Mouse (Mus musculus) kidney, postnatal 0 days (tissue): ENCODE measurements around the gene Dnah11. TPM values are rescaled to one million over a fixed set of nuclear protein-coding genes. Genes with fewer than 3 reads are reported as not detected.
A peak's percentile ranks its signal among the peaks of the same experiment; 100 is the strongest.

Experiments
- ATAC-seq: fragments of 200-750 bp; cut with Nextera tagmentation; replicated peaks from 2 replicates; pipeline ENCODE4 v1.8.0; 2017; ENCODE audit warnings: low read depth, moderate number of reproducible peaks, moderate TSS enrichment, moderate library complexity; ENCODE audit not compliant: low FRiP score
- DNase-seq: peaks from one replicate; pipeline ENCODE4 v3.0.0-alpha.2; 2016; ENCODE audit warnings: low spot score
- H3K27ac ChIP-seq: fragments of 300-500 bp; sonication (generic); 2 replicates; pipeline ENCODE4 v1.5.1; 2014; ENCODE audit warnings: mild to moderate bottlenecking
- H3K27me3 ChIP-seq: fragments of 300-500 bp; sonication (generic); 2 replicates; pipeline ENCODE4 v1.6.1; 2014; ENCODE audit warnings: low read length, mixed read lengths; ENCODE audit not compliant: insufficient read depth
- H3K36me3 ChIP-seq: fragments of 300-500 bp; sonication (generic); 2 replicates; pipeline ENCODE4 v1.6.1; 2014; ENCODE audit warnings: low read length, mixed read lengths; ENCODE audit not compliant: insufficient read depth
- H3K4me1 ChIP-seq: fragments of 300-500 bp; sonication (generic); replicated peaks from 2 replicates; pipeline ENCODE4 v1.6.1; 2014; ENCODE audit warnings: antibody characterized with exemption, low read length, mixed read lengths; ENCODE audit not compliant: insufficient read depth
- H3K4me2 ChIP-seq: fragments of 300-500 bp; sonication (generic); 2 replicates; pipeline ENCODE4 v1.6.1; 2014; ENCODE audit warnings: mild to moderate bottlenecking, low read length, moderate library complexity, mixed read lengths
- H3K4me3 ChIP-seq: fragments of 300-500 bp; sonication (generic); replicated peaks from 2 replicates; pipeline ENCODE4 v1.5.1; 2014; ENCODE audit warnings: low read depth, low read length
- H3K9ac ChIP-seq: fragments of 300-500 bp; sonication (generic); 2 replicates; pipeline ENCODE4 v1.6.1; 2014; ENCODE audit warnings: low read depth, low read length
- H3K9me3 ChIP-seq: fragments of 300-500 bp; sonication (generic); replicated peaks from 2 replicates; pipeline ENCODE4 v1.6.1; 2016; ENCODE audit warnings: low read length, inconsistent platforms, mixed read lengths
- CTCF ChIP-seq: IDR thresholded peaks from 2 replicates; pipeline ENCODE4 v1.5.1; 2016; ENCODE audit warnings: antibody characterized with exemption, low read depth, mild to moderate bottlenecking, moderate library complexity
- WGBS: fragments of 180-500 bp; shearing (Covaris S2); extraction: QIAGEN DNeasy Blood & Tissue Kit; methylation state at CpG from one replicate; pipeline ENCODE4 v1.1.7; 2014; 5-methylcytosine and 5-hydroxymethylcytosine counted together
- polyA plus RNA-seq: library from polyadenylated mRNA; unstranded; fragments of >200 nt; fragmentation: Nextera tagmentation; extraction: Ambion mirVana; gene quantifications from 2 replicates; pipeline ENCODE4 v1.2.1, GENCODE M21; 2015

Dnah11 gene
- polyA plus RNA-seq, 1 experiment from 2014 or later = 1.3 TPM

GRCm38 (mm10) chr12:118018936-118019335 is 179.9 kb downstream of the Dnah11 start:
- no peaks in the 10 kb centered on the region for H3K27me3 ChIP-seq
- WGBS = 77% methylated on average over 6 of the region's 6 CpGs
- no peaks in the 10 kb centered on the region for H3K4me1 ChIP-seq
- H3K9me3 ChIP-seq = no peaks in the 10 kb centered on the region
- ATAC-seq (no peak), DNase-seq (no peak)
- no peaks in the 10 kb centered on the region for H3K36me3 ChIP-seq
- H3K9ac ChIP-seq = no peak overlapping the region
- no peak for TF ChIP-seq CTCF
- no peak overlapping the region for H3K4me2 ChIP-seq
- no peak overlapping the region for H3K4me3 ChIP-seq
- H3K27ac ChIP-seq = no peak overlapping the region

DNA sequence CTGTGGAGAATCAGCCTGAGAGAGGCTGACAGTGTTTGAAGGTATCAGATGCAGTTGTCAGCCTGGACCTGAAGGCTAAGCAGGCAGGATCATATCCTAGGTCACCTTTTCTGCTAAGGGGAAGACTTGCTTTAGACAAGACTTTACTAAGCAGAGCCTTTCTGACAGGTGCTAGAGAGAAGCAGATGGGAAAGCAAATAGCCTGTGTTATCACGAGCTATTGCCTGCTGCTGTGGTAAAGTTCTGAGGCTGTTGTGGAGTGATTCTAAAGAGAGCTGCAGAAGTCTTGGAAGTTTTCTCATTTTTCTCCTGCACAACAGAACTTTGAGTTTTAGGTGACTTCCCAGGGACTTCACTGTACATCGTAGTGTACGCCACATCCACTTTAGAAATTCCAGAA is 185.0 kb downstream of the Dnah11 start:
- H3K27me3 ChIP-seq = no peaks in the 10 kb centered on the region
- no peak overlapping the region for H3K4me3 ChIP-seq
- DNase-seq (no peak), ATAC-seq (no peak)
- no peak overlapping the region for H3K4me2 ChIP-seq
- H3K36me3 ChIP-seq = no peaks in the 10 kb centered on the region
- TF ChIP-seq CTCF = no peak
- no peaks in the 10 kb centered on the region for H3K4me1 ChIP-seq
- H3K27ac ChIP-seq = no peak overlapping the region
- WGBS = 87% methylated on average over 3 of the region's 3 CpGs
- H3K9ac ChIP-seq = no peak overlapping the region
- no peaks in the 10 kb centered on the region for H3K9me3 ChIP-seq

GRCm38 (mm10) chr12:118011921-118012320 is 186.9 kb downstream of the Dnah11 start:
- 83% methylated on average over 8 of the region's 8 CpGs for WGBS
- no peak for ATAC-seq

GRCm38 (mm10) chr12:117994938-117995337 is 203.9 kb downstream of the Dnah11 start:
- no peaks in the 10 kb centered on the region for H3K4me1 ChIP-seq
- H3K27me3 ChIP-seq = no peaks in the 10 kb centered on the region
- no peak overlapping the region for H3K4me2 ChIP-seq
- no peak overlapping the region for H3K9ac ChIP-seq
- no peaks in the 10 kb centered on the region for H3K9me3 ChIP-seq
- no peak overlapping the region for H3K4me3 ChIP-seq
- TF ChIP-seq CTCF = peak; percentile 6; the same call in 1 of the 2 replicates
- 62% methylated on average over 9 of the region's 9 CpGs for WGBS
- ATAC-seq (no peak), DNase-seq (no peak)
- no peaks in the 10 kb centered on the region for H3K36me3 ChIP-seq
- no peak overlapping the region for H3K27ac ChIP-seq

More at GRCm38 (mm10) chr12:118011921-118012320, 186.9 kb downstream of the Dnah11 start:
- H3K4me1 ChIP-seq = no peaks in the 10 kb centered on the region
- no peak overlapping the region for H3K9ac ChIP-seq
- H3K4me3 ChIP-seq = no peak overlapping the region
- no peak for TF ChIP-seq CTCF
- H3K9me3 ChIP-seq = no peaks in the 10 kb centered on the region
- no peaks in the 10 kb centered on the region for H3K36me3 ChIP-seq
- DNase-seq = no peak
- no peak overlapping the region for H3K27ac ChIP-seq
- H3K4me2 ChIP-seq = no peak overlapping the region
- no peaks in the 10 kb centered on the region for H3K27me3 ChIP-seq

DNA sequence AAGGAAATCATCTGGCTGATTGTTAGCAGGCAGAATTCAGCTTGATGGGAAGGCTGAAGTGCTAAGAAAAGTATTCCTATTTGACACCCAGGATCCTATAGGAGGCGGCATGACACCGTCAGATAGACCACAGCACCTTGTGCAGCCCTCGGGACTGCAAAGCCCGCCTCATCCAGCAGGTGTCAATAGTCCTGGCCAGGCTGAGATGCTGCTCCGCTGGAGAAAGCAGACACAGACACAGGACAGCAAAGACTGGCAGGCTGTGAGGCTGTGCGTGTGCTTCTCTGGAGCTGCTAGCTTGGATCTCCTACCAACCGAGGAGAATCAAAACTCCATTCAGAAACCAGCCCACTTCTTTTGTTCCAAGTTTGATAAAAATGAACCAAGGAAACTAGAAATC is 205.3 kb downstream of the Dnah11 start:
- no peaks in the 10 kb centered on the region for H3K9me3 ChIP-seq
- no peaks in the 10 kb centered on the region for H3K27me3 ChIP-seq
- no peak overlapping the region for H3K4me2 ChIP-seq
- DNase-seq (peak; percentile 93), ATAC-seq (peak; percentile 95)
- no peaks in the 10 kb centered on the region for H3K4me1 ChIP-seq
- no peak overlapping the region for H3K27ac ChIP-seq
- no peak overlapping the region for H3K9ac ChIP-seq
- no peaks in the 10 kb centered on the region for H3K36me3 ChIP-seq
- no peak overlapping the region for H3K4me3 ChIP-seq
- TF ChIP-seq CTCF = peak; percentile 98
- 3% methylated on average over 7 of the region's 7 CpGs for WGBS

- 11% methylated on average over 11 of the region's 11 CpGs for WGBS
Measured at GRCm38 (mm10) chr12:117989018-117989828, 209.6 kb downstream of the Dnah11 start.

More at GRCm38 (mm10) chr12:117989018-117989828, 209.6 kb downstream of the Dnah11 start:
- Histone ChIP-seq H3K4me3 (no peak overlapping the region), H3K27me3 (no peaks in the 10 kb centered on the region), H3K4me2 (peak overlapping the region; percentile 23), H3K9ac (no peak overlapping the region), H3K4me1 (no peaks in the 10 kb centered on the region), H3K27ac (no peak overlapping the region), H3K9me3 (no peaks in the 10 kb centered on the region), H3K36me3 (no peaks in the 10 kb centered on the region)
- ATAC-seq = no peak
- no peak for TF ChIP-seq CTCF
- DNase-seq = peak; percentile 32
